Mouse (Mus musculus) CH12.LX (cell line): ENCODE measurements at regions not wholly inside any gene's neighbourhood (a gene's known extent, or its start where the extent isn't known, plus 50 kb on each side); places are given as distances from the start of the nearest gene placed in this dataset.

ENCODE experiments used
- DNase-seq: peaks from one replicate; pipeline ENCODE4 v3.0.0-alpha.2; 2013; ENCODE audit errors: extremely low read depth
- H3K27ac ChIP-seq: 2 replicates; pipeline ENCODE4 v1.5.1; 2012; ENCODE audit warnings: low read depth, mild to moderate bottlenecking, control low read depth, moderate library complexity; ENCODE audit not compliant: insufficient read depth
- H3K27me3 ChIP-seq: replicated peaks from 2 replicates; pipeline ENCODE3; 2012; ENCODE audit warnings: inconsistent platforms
- H3K36me3 ChIP-seq, 2 experiments: replicated peaks in 1 of 2; 2 replicates each; pipeline versions ENCODE3 to v1.6.1; 2012; ENCODE audit warnings: inconsistent platforms in 1 of 2, low read length in 1 of 2, mild to moderate bottlenecking in 1 of 2, mixed read lengths in 1 of 2, moderate library complexity in 1 of 2; ENCODE audit not compliant: control insufficient read depth in 1 of 2, insufficient read depth in 1 of 2
- H3K4me1 ChIP-seq, 2 experiments: 2 replicates each; pipeline ENCODE4 v1.6.1; 2012; ENCODE audit warnings: inconsistent platforms in 1 of 2, moderate library complexity in 1 of 2; ENCODE audit not compliant: insufficient read depth in 2 of 2, control insufficient read depth in 1 of 2
- H3K4me2 ChIP-seq: 2 replicates; pipeline ENCODE4 v1.6.1; 2012; ENCODE audit warnings: low read depth, mild to moderate bottlenecking, control low read depth; ENCODE audit not compliant: poor library complexity, insufficient read depth, severe bottlenecking
- H3K4me3 ChIP-seq, 3 experiments: fragments of 150-350 bp in 1 of 3; sonication (generic) in 1 of 3; replicated peaks in 1 of 3; 2 replicates each; pipeline versions ENCODE3 to v1.5.1; 2011 to 2012; ENCODE audit warnings: low read depth in 2 of 3, low read length in 2 of 3, mild to moderate bottlenecking in 2 of 3, moderate library complexity in 2 of 3, control low read depth in 1 of 3, improper control_type of control experiment in 1 of 3, inconsistent platforms in 1 of 3, mixed read lengths in 1 of 3; ENCODE audit not compliant: poor library complexity in 1 of 3
- H3K79me2 ChIP-seq: replicated peaks from 2 replicates; pipeline ENCODE4 v1.6.1; 2012; ENCODE audit warnings: mild to moderate bottlenecking, moderate library complexity; ENCODE audit not compliant: control insufficient read depth, poor library complexity, insufficient read depth, severe bottlenecking; ENCODE audit errors: extremely low read depth
- H3K9ac ChIP-seq: 2 replicates; pipeline ENCODE4 v1.6.1; 2012; ENCODE audit warnings: low read depth, mild to moderate bottlenecking, control low read depth, moderate library complexity; ENCODE audit not compliant: insufficient read depth
- H3K9me3 ChIP-seq: replicated peaks from 2 replicates; pipeline ENCODE3; 2012; ENCODE audit warnings: low read length, inconsistent platforms, mixed read lengths
- BHLHE40 ChIP-seq: IDR thresholded peaks from 2 replicates; pipeline ENCODE4 v1.6.1; 2011; ENCODE audit warnings: mild to moderate bottlenecking, low read depth, low read length, improper control_type of control experiment
- CTCF ChIP-seq, 2 experiments: IDR thresholded peaks in 1 of 2; conservative IDR thresholded peaks in 1 of 2; 2 replicates each; pipeline ENCODE4 v1.5.1; 2011 to 2012; ENCODE audit warnings: low read depth in 2 of 2, low read length in 2 of 2, improper control_type of control experiment in 1 of 2, inconsistent platforms in 1 of 2, mild to moderate bottlenecking in 1 of 2, moderate library complexity in 1 of 2
- E2F4 ChIP-seq: IDR thresholded peaks from 2 replicates; pipeline ENCODE4 v1.6.1; 2011; ENCODE audit warnings: low read depth, low read length, improper control_type of control experiment; ENCODE audit not compliant: insufficient replicate concordance
- ELF1 ChIP-seq: IDR thresholded peaks from 2 replicates; pipeline ENCODE4 v1.6.1; 2014; ENCODE audit warnings: low read depth, mild to moderate bottlenecking, inconsistent platforms, low read length, improper control_type of control experiment
- EP300 ChIP-seq: IDR thresholded peaks from 2 replicates; pipeline ENCODE4 v1.6.1; 2011; ENCODE audit warnings: low read length, improper control_type of control experiment
- ETS1 ChIP-seq: conservative IDR thresholded peaks from 2 replicates; pipeline ENCODE4 v1.6.1; 2012; ENCODE audit warnings: low read depth, mild to moderate bottlenecking, inconsistent platforms, low read length, improper control_type of control experiment, moderate library complexity
- GABPA ChIP-seq: IDR thresholded peaks from 2 replicates; pipeline ENCODE4 v1.6.1; 2012; ENCODE audit warnings: low read depth, low read length, improper control_type of control experiment, inconsistent platforms; ENCODE audit not compliant: insufficient replicate concordance
- IRF4 ChIP-seq: IDR thresholded peaks from 2 replicates; pipeline ENCODE4 v1.6.1; 2014; ENCODE audit warnings: low read depth, mild to moderate bottlenecking, inconsistent platforms, low read length, improper control_type of control experiment
- JUN ChIP-seq: IDR thresholded peaks from 2 replicates; pipeline ENCODE4 v1.6.1; 2011; ENCODE audit warnings: low read depth, mild to moderate bottlenecking, low read length, improper control_type of control experiment, moderate library complexity; ENCODE audit not compliant: insufficient read depth
- MAFK ChIP-seq: IDR thresholded peaks from 2 replicates; pipeline ENCODE4 v1.6.1; 2011; ENCODE audit warnings: low read length, improper control_type of control experiment; ENCODE audit not compliant: insufficient replicate concordance
- MAX ChIP-seq: IDR thresholded peaks from 2 replicates; pipeline ENCODE4 v1.6.1; 2011; ENCODE audit warnings: low read length, improper control_type of control experiment
- MAZ ChIP-seq: IDR thresholded peaks from 2 replicates; pipeline ENCODE4 v1.6.1; 2012; ENCODE audit warnings: low read depth, mild to moderate bottlenecking, inconsistent platforms, low read length, improper control_type of control experiment, moderate library complexity
- MYC ChIP-seq: IDR thresholded peaks from 2 replicates; pipeline ENCODE4 v1.6.1; 2011; ENCODE audit warnings: low read depth, mild to moderate bottlenecking, improper control_type of control experiment, low read length
- PAX5 ChIP-seq: IDR thresholded peaks from 2 replicates; pipeline ENCODE4 v1.6.1; 2012; ENCODE audit warnings: low read length, inconsistent platforms, mixed read lengths
- POLR2A ChIP-seq: IDR thresholded peaks from 2 replicates; pipeline ENCODE4 v1.6.1; 2011; ENCODE audit warnings: low read depth, mild to moderate bottlenecking, improper control_type of control experiment, low read length
- TBP ChIP-seq: conservative IDR thresholded peaks from 2 replicates; pipeline ENCODE4 v1.6.1; 2011; ENCODE audit warnings: low read depth, low read length, improper control_type of control experiment
- TCF12 ChIP-seq: IDR thresholded peaks from 2 replicates; pipeline ENCODE4 v1.6.1; 2014; ENCODE audit warnings: low read depth, mild to moderate bottlenecking, inconsistent platforms, low read length, improper control_type of control experiment
- UBTF ChIP-seq: IDR thresholded peaks from 2 replicates; pipeline ENCODE4 v1.6.1; 2012; ENCODE audit warnings: low read depth, mild to moderate bottlenecking, inconsistent platforms, low read length, improper control_type of control experiment, moderate library complexity
- ZMIZ1 ChIP-seq: IDR thresholded peaks from 2 replicates; pipeline ENCODE4 v1.6.1; 2012; ENCODE audit warnings: low read depth, mild to moderate bottlenecking, inconsistent platforms, low read length, improper control_type of control experiment
- dilution Hi-C: fragments of 300-500 bp; cut with MboI; formaldehyde crosslinking; loops from 2 replicates; pipeline ENCODE4 v1.14.3; 2020; ENCODE audit warnings: low sequenced_read_pairs; ENCODE audit not compliant: extremely low pct_unique_long_range_greater_than_20kb, extremely low pct_ligation_motif_present
- in situ Hi-C: fragments of 300-500 bp; cut with MboI; formaldehyde crosslinking; loops from 3 replicates; pipeline ENCODE4 v1.14.3; 2019; ENCODE audit warnings: low sequenced_read_pairs, low pct_ligation_motif_present, low pct_unique_long_range_greater_than_20kb, mixed read lengths

- H3K27me3 ChIP-seq = no peaks in the 10 kb centered on the region
- H3K9me3 ChIP-seq = no peaks in the 10 kb centered on the region
- no peaks in the 10 kb centered on the region for H3K36me3 ChIP-seq
- H3K9ac ChIP-seq = no peak overlapping the region
- H3K27ac ChIP-seq = no peak overlapping the region
- H3K4me3 ChIP-seq = no peak overlapping the region
- in situ Hi-C loops = no loop called here
- dilution Hi-C loops = no loop called here
- TF ChIP-seq CTCF (conservative IDR thresholded peaks at IDR 0.05 in 1 of 2, IDR thresholded peaks at IDR 0.05 in 1 of 2; ENCODE audit: low read depth in 2 of 2, low read length in 2 of 2) (no peak), ZMIZ1 (no peak), ELF1 (no peak), IRF4 (no peak), ETS1 (no peak), E2F4 (no peak), TCF12 (no peak), POLR2A (no peak), MAX (no peak), PAX5 (no peak), TBP (no peak), EP300 (no peak)
- H3K79me2 ChIP-seq = no peaks in the 10 kb centered on the region
- no peak for DNase-seq
- peaks cover 0 to 6% of the 10 kb centered on the region in 2 experiments; a peak in 3 of 4 replicates for H3K4me1 ChIP-seq
- no peak overlapping the region for H3K4me2 ChIP-seq
Measured at GRCm38 (mm10) chr1:23602710-23603291, 158.8 kb upstream of the B3gat2 start.

DNA sequence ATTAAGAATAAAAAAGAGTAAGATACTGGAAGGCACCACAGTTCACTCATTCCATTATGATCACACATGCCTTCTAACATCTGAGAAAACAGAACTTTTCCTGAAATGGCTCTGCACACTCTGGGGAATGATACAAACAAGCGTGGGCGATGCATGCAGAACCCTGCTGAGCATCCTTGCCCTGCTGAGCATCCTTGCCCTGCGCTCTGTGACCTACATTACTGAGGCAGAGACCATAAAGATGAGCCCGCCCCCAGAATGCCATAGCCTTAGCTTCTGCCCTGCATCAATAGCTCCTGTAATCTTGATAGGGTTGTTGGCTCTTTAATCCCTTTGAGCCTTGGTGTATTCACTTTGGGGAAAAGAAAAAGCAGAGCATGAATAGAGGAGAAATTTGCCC, 132.2 kb upstream of the B3gat2 start:
- Histone ChIP-seq H3K9me3 (peaks cover 2% of the 10 kb centered on the region), H3K27ac (no peak overlapping the region), H3K4me3 (no peak overlapping the region), H3K79me2 (no peaks in the 10 kb centered on the region), H3K9ac (no peak overlapping the region), H3K4me1 (no peaks in the 10 kb centered on the region), H3K4me2 (no peak overlapping the region), H3K36me3 (no peaks in the 10 kb centered on the region), H3K27me3 (no peaks in the 10 kb centered on the region)
- dilution Hi-C loops (no loop called here), in situ Hi-C loops (no loop called here)
- no peak for DNase-seq
- TF ChIP-seq MAX (no peak), JUN (no peak), MAZ (no peak), E2F4 (no peak), ELF1 (no peak), BHLHE40 (no peak), MAFK (no peak), MYC (no peak), UBTF (no peak), GABPA (no peak)
